Mouse (Mus musculus) bone marrow macrophage, adult 2 months (primary cell): ENCODE results near the gene Dclre1c. TPM values are rescaled to one million over a fixed set of nuclear protein-coding genes. Genes with fewer than 3 reads are reported as not detected.
"Not testable (repeated sequence)": the region's sequence is repeated elsewhere in the genome, so short reads cannot be mapped to it uniquely, and the experiment has no call there.

Experiments
- H3K27ac ChIP-seq: 2 replicates; pipeline ENCODE4 v1.5.1; 2012; ENCODE audit warnings: low read depth, low read length; ENCODE audit not compliant: insufficient read depth
- H3K4me1 ChIP-seq: 2 replicates; pipeline ENCODE4 v1.6.1; 2012; ENCODE audit warnings: low read length; ENCODE audit not compliant: control insufficient read depth, insufficient read depth
- H3K4me3 ChIP-seq: 2 replicates; pipeline ENCODE4 v1.5.1; 2012; ENCODE audit warnings: mild to moderate bottlenecking, low read length, moderate library complexity; ENCODE audit not compliant: insufficient read depth
- CTCF ChIP-seq: IDR thresholded peaks from 2 replicates; pipeline ENCODE4 v1.5.1; 2012; ENCODE audit warnings: low read depth, mild to moderate bottlenecking, low read length, moderate library complexity
- POLR2A ChIP-seq: IDR thresholded peaks from 2 replicates; pipeline ENCODE4 v1.6.1; 2012; ENCODE audit warnings: mild to moderate bottlenecking, low read depth, low read length, borderline replicate concordance
- polyA plus RNA-seq: library from polyadenylated mRNA; stranded (reverse); fragments of >200 nt; gene quantifications from 2 replicates; pipeline ENCODE4 v1.2.4, GENCODE M21; 2012; ENCODE audit not compliant: missing spikeins, insufficient read depth, insufficient read length

Gene Dclre1c
- 136 and 140 TPM in 2 replicates for polyA plus RNA-seq

DNA sequence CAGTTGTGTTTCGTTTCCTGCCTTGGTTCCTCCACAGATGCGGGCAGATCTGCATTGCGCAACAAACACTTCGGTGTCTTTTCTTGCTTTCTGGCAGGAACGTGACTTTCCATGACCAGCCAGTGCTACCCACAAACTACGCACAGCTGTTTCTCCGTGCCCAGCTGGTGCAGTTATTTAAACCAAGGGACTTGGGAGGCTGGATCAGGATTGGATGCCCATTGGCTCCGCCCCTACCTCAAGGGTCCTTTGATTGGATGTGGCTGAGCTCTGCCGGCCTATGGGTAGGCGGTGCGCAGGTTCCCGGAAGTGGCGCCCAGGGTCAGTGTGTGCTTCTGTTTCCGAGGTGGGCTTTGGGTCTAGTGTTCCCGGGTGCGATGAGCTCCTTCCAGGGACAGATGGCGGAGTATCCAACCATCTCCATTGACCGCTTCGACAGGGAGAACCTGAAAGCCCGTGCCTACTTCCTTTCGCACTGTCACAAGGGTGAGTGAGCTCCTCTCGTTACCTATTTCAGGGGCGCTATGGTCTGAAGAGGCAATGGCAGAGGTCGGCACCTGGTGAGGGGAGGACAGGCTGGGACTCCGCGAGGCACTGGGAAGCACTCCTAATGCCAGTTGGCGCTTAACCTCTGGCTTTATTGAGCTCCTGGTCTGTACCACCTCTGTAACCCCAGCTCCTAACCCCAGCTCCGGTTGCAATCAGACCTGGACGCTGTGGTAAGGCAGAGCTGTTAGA lies at the start of gene Dclre1c:
Gene Dclre1c, plus strand, starts transcription at position 291 of the 738 bp plus-strand sequence.
- H3K4me3 ChIP-seq = peak within 1 kb of the TSS; percentile 76
- H3K4me1 ChIP-seq = peaks cover 49% of the 10 kb centered on the region
- TF ChIP-seq CTCF = no peak
- no peak; the same call in none of the 2 replicates for TF ChIP-seq POLR2A
- H3K27ac ChIP-seq = peak within 1 kb of the TSS; percentile 99

DNA sequence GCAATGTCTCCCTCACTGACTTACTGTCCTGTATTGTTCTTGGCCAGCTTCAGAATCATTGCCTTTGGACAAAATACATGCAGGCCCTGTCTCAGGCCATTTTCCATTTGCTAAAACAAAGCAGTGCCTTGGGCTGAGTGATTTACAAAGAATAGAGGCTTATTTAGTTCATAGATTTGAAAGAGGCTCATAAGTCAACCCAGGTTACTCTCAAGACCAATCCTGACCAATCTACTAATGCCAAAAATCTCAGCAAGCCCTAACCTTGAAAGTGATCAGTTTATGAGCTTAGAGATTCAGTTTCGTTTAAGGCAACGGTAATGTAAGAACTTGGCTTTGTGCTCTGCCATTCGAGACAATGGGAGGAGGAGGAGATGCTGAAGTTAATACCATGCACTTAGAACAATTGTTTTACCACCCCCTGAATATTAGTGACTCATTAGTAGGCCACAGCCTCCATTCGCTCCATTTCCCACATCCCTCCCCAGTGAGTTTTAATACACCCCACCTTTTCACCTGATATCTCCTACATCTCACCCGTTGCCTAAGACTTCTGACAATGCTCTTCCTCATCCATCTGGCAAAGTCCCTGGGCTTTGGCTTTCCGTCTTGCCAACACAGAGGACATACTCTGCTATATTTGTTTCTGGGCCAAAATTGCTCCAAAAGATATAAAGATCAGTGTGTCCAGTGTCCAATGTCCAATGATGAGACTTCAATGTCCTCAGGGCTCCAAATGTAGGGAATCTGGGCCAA lies 36.6 kb upstream of the Dclre1c start:
- TF ChIP-seq CTCF = no peak
- no peak for TF ChIP-seq POLR2A
- H3K27ac ChIP-seq = no peak overlapping the region
- no peak overlapping the region for H3K4me3 ChIP-seq
- H3K4me1 ChIP-seq = no peaks in the 10 kb centered on the region

DNA sequence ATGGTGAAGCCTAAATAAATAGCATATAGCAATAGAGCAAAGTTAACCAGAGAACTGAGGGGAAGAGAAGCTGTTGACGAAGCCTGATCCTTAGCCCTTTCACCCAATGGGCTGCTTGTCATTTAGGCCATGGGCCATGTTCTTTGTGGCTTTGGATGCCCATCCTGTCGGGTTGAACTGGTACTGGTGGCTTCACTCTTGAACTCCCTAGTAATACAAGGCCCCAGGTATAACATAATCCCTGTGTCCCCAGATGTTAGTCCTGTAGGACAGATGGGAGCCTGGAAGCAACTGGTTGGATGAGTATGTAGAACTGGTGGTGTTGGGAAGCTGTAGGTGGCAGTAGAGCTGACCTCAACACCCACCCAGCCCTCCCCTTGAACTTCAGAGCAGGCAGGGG lies 32.0 kb upstream of the Dclre1c start:
- Histone ChIP-seq H3K4me1 (no peaks in the 10 kb centered on the region), H3K4me3 (no peak overlapping the region), H3K27ac (no peak overlapping the region)
- no peak for TF ChIP-seq POLR2A
- TF ChIP-seq CTCF = no peak

- H3K4me3 ChIP-seq, H3K27ac ChIP-seq, H3K4me1 ChIP-seq: not testable (repeated sequence)
These were observed 26.8 kb upstream of the Dclre1c start, which contains the start of gene Olah for GRCm38 (mm10) chr2:3397110-3397509. Olah (minus strand) TSS chr2:3397210.

DNA sequence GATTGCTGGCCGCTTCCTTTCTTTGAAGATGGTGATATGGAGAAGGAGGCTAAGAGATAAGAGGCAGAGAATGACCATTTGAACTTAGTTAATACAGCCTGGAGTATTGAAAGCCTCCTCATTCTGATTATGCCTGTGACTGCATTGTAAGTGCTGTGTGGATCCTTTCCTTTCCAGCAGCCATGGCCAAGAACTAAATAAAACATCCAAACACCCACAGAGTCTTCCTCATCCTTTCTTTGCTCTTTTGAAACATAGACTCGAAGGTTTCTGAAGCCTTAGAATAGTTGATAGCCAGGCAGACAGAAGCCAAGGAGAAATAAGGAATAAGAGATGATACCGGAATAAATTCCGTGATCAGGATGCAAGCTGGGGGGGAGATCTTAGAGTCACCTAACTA lies 17.9 kb upstream of the Dclre1c start:
- H3K4me1 ChIP-seq = no peaks in the 10 kb centered on the region
- H3K4me3 ChIP-seq = no peak overlapping the region
- no peak overlapping the region for H3K27ac ChIP-seq
- TF ChIP-seq CTCF (no peak), POLR2A (no peak)

- TF ChIP-seq CTCF (no peak), POLR2A (no peak)
- H3K27ac ChIP-seq = no peak overlapping the region
- H3K4me1 ChIP-seq = no peaks in the 10 kb centered on the region
- no peak overlapping the region for H3K4me3 ChIP-seq
These were observed 16.2 kb upstream of the Dclre1c start for GRCm38 (mm10) chr2:3407756-3408155.

- peak; percentile 66 for TF ChIP-seq CTCF
- TF ChIP-seq POLR2A = no peak
- Histone ChIP-seq H3K27ac (no peak overlapping the region), H3K4me3 (no peak overlapping the region), H3K4me1 (0 out of 2 replicates have a peak, but pooled peaks cover 3% of the 10 kb centered on the region)
These were observed 9.7 kb upstream of the Dclre1c start for GRCm38 (mm10) chr2:3414241-3414640.

DNA sequence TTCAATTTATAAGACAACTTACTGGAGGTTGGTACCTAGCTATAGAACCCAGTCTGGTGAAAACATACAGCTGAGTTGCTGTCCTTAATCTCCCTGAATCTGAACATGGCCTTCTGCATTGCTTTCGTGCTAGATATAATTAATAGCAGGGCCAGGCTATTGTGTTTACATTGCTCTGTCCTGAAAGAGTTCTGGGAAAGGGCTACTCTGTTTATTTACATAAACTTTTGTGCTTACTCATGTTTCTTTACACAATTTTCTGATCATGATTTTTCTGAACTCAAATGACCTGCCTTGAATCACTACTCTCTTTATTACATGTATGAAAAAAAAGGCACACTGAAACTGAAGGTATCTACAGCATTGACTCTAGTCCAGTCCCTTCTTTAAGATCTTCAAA lies 8.3 kb upstream of the Dclre1c start:
- TF ChIP-seq CTCF = no peak
- TF ChIP-seq POLR2A = no peak
- H3K4me3 ChIP-seq = no peak overlapping the region
- H3K4me1 ChIP-seq = peaks cover 14% of the 10 kb centered on the region
- no peak overlapping the region for H3K27ac ChIP-seq

- H3K4me3 ChIP-seq = peak overlapping the region; percentile 64
- no peak for TF ChIP-seq POLR2A
- H3K4me1 ChIP-seq = peaks cover 33% of the 10 kb centered on the region
- H3K27ac ChIP-seq = peak overlapping the region; percentile 37
These were observed 5.0 kb upstream of the Dclre1c start for GRCm38 (mm10) chr2:3418883-3419431.

DNA sequence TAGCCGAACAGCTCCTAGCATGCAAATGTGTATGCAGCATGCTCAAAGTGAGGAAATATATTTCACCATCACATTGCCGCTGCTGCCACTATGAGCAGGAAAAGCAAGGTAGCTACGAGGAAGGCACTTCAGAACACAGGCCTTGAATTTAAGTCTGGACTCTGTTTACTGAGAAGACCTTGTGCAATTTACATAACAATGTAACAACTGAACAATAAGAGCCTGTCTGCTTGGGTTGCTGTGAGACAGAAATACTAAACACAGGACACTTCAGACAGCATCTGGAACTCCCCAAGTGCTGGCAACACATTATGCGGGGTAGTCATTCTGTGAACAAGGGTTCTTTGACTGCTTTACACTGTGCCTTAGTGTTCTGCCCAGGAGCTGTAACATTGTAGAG lies 3.8 kb upstream of the Dclre1c start:
- H3K27ac ChIP-seq = no peak overlapping the region
- H3K4me3 ChIP-seq = no peak overlapping the region
- no peak for TF ChIP-seq POLR2A
- H3K4me1 ChIP-seq = peaks cover 33% of the 10 kb centered on the region
